Mouse (Mus musculus): ENCODE measurements around the gene Kcnk16. TPM values are rescaled to one million over a fixed set of nuclear protein-coding genes. Genes with fewer than 3 reads are reported as not detected.

Kcnk16 gene
- polyA plus RNA-seq, 1 experiment from 2014 or later = not detected

DNA sequence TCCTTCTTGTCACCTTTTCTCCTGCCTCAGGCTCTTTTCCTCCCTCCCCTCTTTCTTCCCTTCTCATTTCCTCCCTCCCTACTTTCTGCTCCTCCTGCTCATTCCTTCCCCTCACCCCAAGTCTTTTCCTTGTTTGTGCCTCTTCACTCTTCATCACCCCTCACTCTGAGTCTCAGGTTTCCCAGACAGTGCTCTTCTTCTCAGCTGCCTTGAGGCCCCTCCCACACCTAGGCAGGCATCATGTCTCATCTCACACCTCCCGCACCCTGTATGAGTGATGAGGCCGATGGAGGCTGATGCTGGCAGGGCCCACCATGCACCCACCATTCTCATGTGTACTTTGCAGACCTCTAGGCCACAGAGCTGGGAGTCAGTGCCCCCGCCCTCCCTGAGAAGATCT, 25.8 kb downstream of the Kcnk16 start:
- Histone ChIP-seq H3K4me2 (no peak overlapping the region), H3K4me1 (ENCODE audit: control insufficient read depth, insufficient read depth, low read length) (no peaks in the 10 kb centered on the region), H3K9me3 (replicated peaks; ENCODE audit: control insufficient read depth, low read length) (no peaks in the 10 kb centered on the region), H3K27ac (ENCODE audit: low read depth, low read length) (no peak overlapping the region), H3K9ac (ENCODE audit: low read depth, low read length) (no peak overlapping the region), H3K36me3 (ENCODE audit: control insufficient read depth, insufficient read depth, low read length) (no peaks in the 10 kb centered on the region), H3K4me3 (ENCODE audit: low read depth, low read length) (no peak overlapping the region), H3K27me3 (ENCODE audit: control insufficient read depth, insufficient read depth, low read length) (no peaks in the 10 kb centered on the region)
- no peak for ATAC-seq (replicated peaks; ENCODE audit: insufficient number of reproducible peaks, low FRiP score, low TSS enrichment)
- WGBS (ENCODE audit: insufficient replicate concordance) = 61% methylated on average over 3 of the region's 3 CpGs

DNA sequence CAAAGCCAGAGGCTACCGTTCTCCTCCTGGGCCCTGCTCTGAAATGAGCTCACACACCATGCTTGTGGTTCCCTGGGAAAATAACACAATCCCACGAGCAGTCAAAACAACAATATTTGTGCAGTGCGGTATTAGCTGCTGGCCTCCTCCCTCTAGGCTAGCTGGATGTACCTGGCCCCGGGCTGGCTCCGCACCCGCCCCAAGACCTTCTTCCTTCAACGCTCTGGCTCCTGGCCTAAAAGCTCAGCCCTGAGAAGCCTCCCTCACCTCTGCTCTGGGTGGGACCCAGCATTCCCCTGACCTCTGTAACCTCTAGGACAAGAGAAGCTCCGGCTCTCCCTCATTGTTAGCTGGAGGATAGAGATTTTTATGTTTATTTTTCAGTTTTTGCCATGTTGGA, 26.5 kb downstream of the Kcnk16 start:
- no peak overlapping the region for H3K4me3 ChIP-seq (ENCODE audit: low read depth, low read length)
- no peak overlapping the region for H3K4me2 ChIP-seq
- no peak for ATAC-seq (replicated peaks; ENCODE audit: insufficient number of reproducible peaks, low FRiP score, low TSS enrichment)
- no peaks in the 10 kb centered on the region for H3K27me3 ChIP-seq (ENCODE audit: control insufficient read depth, insufficient read depth, low read length)
- H3K27ac ChIP-seq (ENCODE audit: low read depth, low read length) = no peak overlapping the region
- no peak overlapping the region for H3K9ac ChIP-seq (ENCODE audit: low read depth, low read length)
- H3K9me3 ChIP-seq (replicated peaks; ENCODE audit: control insufficient read depth, low read length) = no peaks in the 10 kb centered on the region
- WGBS (ENCODE audit: insufficient replicate concordance) = 77% methylated on average over 8 of the region's 8 CpGs
- no peaks in the 10 kb centered on the region for H3K36me3 ChIP-seq (ENCODE audit: control insufficient read depth, insufficient read depth, low read length)
- no peaks in the 10 kb centered on the region for H3K4me1 ChIP-seq (ENCODE audit: control insufficient read depth, insufficient read depth, low read length)

DNA sequence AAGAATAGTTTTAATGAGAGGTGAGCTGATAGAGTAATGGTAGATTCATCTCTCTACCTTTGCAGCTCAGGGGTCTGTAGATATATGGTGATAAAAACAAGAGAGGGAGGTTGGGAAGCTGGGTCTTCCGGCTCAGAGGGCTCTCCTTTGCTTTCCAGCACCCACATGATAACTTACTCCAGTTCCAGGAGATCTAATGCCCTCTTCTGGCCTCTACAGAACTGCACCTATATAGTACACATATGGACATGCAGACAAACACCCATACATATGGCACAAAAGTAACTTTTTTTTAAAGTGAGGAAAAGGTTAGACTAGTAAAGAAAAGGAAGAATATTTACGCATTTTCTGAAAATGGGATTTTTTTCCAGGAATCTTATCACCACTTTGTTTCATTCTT, 34.6 kb downstream of the Kcnk16 start:
- Histone ChIP-seq H3K4me2 (no peak overlapping the region), H3K9ac (ENCODE audit: low read depth, low read length) (no peak overlapping the region), H3K9me3 (replicated peaks; ENCODE audit: control insufficient read depth, low read length) (no peaks in the 10 kb centered on the region), H3K4me1 (ENCODE audit: control insufficient read depth, insufficient read depth, low read length) (no peaks in the 10 kb centered on the region), H3K27me3 (ENCODE audit: control insufficient read depth, insufficient read depth, low read length) (no peaks in the 10 kb centered on the region), H3K27ac (ENCODE audit: low read depth, low read length) (no peak overlapping the region), H3K4me3 (ENCODE audit: low read depth, low read length) (no peak overlapping the region), H3K36me3 (ENCODE audit: control insufficient read depth, insufficient read depth, low read length) (no peaks in the 10 kb centered on the region)
- WGBS (ENCODE audit: insufficient replicate concordance) = 91% methylated on average over 2 of the region's 2 CpGs
- no peak for ATAC-seq (replicated peaks; ENCODE audit: insufficient number of reproducible peaks, low FRiP score, low TSS enrichment)

DNA sequence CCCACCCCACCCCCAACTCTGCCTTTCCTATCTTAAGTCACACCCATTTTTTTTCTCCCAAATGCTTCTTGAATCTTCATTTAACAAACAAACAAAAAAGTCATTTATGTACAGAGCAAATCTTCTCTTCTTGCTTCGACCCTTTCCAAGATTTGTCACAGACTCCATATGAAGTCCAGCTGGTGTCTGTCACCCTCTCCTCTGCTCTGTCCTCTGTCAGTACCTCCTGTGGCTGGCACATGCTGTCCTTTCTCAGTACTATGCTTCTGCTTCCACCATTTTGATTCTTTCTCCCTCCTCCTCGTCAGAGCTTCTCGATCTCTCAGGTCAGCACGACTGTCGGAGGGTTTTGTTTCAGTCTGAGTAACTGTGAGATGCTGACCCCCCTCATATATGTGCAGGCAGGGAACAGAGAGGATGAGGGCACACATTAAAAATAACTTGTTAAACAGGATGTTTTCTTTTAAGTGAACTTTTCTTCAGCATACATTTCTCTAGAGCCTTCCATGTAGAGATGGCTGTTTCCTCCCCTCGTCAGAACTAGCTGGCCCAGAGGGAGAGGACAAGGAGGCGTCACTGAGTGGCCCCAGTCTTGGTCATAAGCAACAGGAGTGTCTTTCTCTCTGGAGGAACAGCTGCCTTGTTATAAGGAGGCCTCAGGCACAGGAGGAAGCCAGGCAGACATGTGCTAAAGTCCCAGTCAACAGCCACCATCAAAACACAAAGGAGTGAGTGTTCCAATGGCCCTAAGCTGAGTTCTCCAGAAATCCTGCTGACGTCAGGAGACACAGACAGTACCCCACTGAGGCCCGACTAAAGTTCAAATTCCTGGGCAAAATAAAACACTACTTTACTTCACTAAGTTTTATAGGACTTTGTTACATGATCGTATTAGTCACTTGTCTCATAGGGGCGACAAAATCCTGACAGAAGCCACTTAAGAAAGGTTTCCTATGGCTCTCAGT, 35.7 kb downstream of the Kcnk16 start:
- Histone ChIP-seq H3K27ac (ENCODE audit: low read depth, low read length) (no peak overlapping the region), H3K9ac (ENCODE audit: low read depth, low read length) (no peak overlapping the region), H3K4me3 (ENCODE audit: low read depth, low read length) (no peak overlapping the region), H3K9me3 (replicated peaks; ENCODE audit: control insufficient read depth, low read length) (no peaks in the 10 kb centered on the region), H3K4me2 (no peak overlapping the region), H3K4me1 (ENCODE audit: control insufficient read depth, insufficient read depth, low read length) (no peaks in the 10 kb centered on the region), H3K36me3 (ENCODE audit: control insufficient read depth, insufficient read depth, low read length) (no peaks in the 10 kb centered on the region), H3K27me3 (ENCODE audit: control insufficient read depth, insufficient read depth, low read length) (no peaks in the 10 kb centered on the region)
- 64% methylated on average over 11 of the region's 11 CpGs for WGBS (ENCODE audit: insufficient replicate concordance)
- no peak for ATAC-seq (replicated peaks; ENCODE audit: insufficient number of reproducible peaks, low FRiP score, low TSS enrichment)

DNA sequence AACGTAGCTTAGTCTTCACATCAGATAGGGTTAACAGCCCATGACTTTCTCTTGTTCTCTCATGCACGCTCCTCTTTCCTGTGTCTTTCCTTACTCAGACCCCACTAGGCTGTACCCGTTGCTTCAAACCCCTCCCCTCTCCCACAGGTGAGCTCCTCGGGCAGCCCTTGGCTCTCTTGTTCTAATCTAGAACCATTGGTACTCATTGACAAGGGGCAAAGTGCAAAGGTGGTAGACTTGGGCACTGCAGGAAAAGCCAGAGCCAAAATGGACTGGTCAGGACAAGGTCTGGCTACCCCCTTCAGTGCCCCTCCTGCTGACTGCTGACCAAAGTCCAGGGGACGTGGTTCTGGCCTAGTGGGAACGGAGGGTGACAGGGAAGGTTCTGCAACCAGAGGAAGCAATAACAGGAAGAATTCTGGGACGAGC, 38.9 kb downstream of the Kcnk16 start:
- ATAC-seq (replicated peaks; ENCODE audit: insufficient number of reproducible peaks, low FRiP score, low TSS enrichment) = no peak
- Histone ChIP-seq H3K27me3 (ENCODE audit: control insufficient read depth, insufficient read depth, low read length) (no peaks in the 10 kb centered on the region), H3K4me1 (ENCODE audit: control insufficient read depth, insufficient read depth, low read length) (peaks cover 4% of the 10 kb centered on the region; the same call in 1 of the 2 replicates), H3K9ac (ENCODE audit: low read depth, low read length) (no peak overlapping the region), H3K27ac (ENCODE audit: low read depth, low read length) (no peak overlapping the region), H3K4me3 (ENCODE audit: low read depth, low read length) (no peak overlapping the region), H3K4me2 (no peak overlapping the region), H3K36me3 (ENCODE audit: control insufficient read depth, insufficient read depth, low read length) (no peaks in the 10 kb centered on the region), H3K9me3 (replicated peaks; ENCODE audit: control insufficient read depth, low read length) (no peaks in the 10 kb centered on the region)
- WGBS (ENCODE audit: insufficient replicate concordance) = 75% methylated on average over 7 of the region's 7 CpGs

DNA sequence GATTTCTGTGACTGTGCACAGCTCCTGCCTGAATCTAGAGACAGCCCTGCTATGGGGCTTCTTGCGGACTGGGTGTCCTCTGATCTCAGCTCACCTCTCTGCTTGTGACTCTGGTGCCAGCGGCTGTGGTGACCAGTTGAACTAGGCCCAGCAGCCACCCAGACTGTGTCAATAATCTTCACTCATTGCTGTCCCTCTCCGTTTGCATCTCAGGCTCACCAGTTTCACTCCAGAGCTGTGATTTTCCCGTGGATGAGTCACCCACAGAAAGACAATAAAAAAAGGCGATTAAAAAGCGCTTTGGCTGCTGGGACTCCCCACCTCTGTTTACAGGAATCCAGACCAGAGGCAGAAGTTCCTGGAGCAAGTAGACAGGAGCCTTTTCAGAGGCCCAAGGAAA, 39.6 kb downstream of the Kcnk16 start:
- no peaks in the 10 kb centered on the region for H3K36me3 ChIP-seq (ENCODE audit: control insufficient read depth, insufficient read depth, low read length)
- no peak overlapping the region for H3K4me2 ChIP-seq
- H3K4me1 ChIP-seq (ENCODE audit: control insufficient read depth, insufficient read depth, low read length) = peaks cover 5% of the 10 kb centered on the region
- WGBS (ENCODE audit: insufficient replicate concordance) = 77% methylated on average over 6 of the region's 6 CpGs
- H3K4me3 ChIP-seq (ENCODE audit: low read depth, low read length) = no peak overlapping the region
- no peak for ATAC-seq (replicated peaks; ENCODE audit: insufficient number of reproducible peaks, low FRiP score, low TSS enrichment)
- H3K27ac ChIP-seq (ENCODE audit: low read depth, low read length) = no peak overlapping the region
- no peak overlapping the region for H3K9ac ChIP-seq (ENCODE audit: low read depth, low read length)
- no peaks in the 10 kb centered on the region for H3K27me3 ChIP-seq (ENCODE audit: control insufficient read depth, insufficient read depth, low read length)
- no peaks in the 10 kb centered on the region for H3K9me3 ChIP-seq (replicated peaks; ENCODE audit: control insufficient read depth, low read length)

DNA sequence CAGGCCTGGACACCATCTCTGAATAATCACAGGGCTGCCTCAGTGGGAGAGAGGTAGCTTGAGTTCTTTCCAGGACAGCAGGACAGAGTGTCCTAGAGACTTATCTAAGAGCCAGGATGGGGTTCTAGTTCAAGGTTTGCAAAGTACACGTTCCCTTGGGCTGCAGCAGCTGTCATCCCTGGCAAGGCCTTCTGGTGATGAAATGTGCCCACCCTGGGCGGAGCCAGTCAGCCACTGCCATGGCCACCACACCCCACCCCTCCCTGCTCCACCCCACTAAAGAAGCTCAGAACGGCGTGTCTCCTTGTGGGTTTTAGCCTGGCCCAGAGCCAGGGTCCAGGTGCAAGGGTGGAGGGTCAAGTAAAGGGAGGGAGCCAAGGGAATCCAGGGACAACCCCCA, 40.7 kb downstream of the Kcnk16 start:
- Histone ChIP-seq H3K27me3 (ENCODE audit: control insufficient read depth, insufficient read depth, low read length) (no peaks in the 10 kb centered on the region), H3K9me3 (replicated peaks; ENCODE audit: control insufficient read depth, low read length) (no peaks in the 10 kb centered on the region), H3K4me1 (ENCODE audit: control insufficient read depth, insufficient read depth, low read length) (peaks cover 8% of the 10 kb centered on the region), H3K4me3 (ENCODE audit: low read depth, low read length) (no peak overlapping the region), H3K9ac (ENCODE audit: low read depth, low read length) (no peak overlapping the region), H3K27ac (ENCODE audit: low read depth, low read length) (no peak overlapping the region), H3K4me2 (no peak overlapping the region), H3K36me3 (ENCODE audit: control insufficient read depth, insufficient read depth, low read length) (no peaks in the 10 kb centered on the region)
- no peak for ATAC-seq (replicated peaks; ENCODE audit: insufficient number of reproducible peaks, low FRiP score, low TSS enrichment)
- 62% methylated on average over 4 of the region's 4 CpGs for WGBS (ENCODE audit: insufficient replicate concordance)

DNA sequence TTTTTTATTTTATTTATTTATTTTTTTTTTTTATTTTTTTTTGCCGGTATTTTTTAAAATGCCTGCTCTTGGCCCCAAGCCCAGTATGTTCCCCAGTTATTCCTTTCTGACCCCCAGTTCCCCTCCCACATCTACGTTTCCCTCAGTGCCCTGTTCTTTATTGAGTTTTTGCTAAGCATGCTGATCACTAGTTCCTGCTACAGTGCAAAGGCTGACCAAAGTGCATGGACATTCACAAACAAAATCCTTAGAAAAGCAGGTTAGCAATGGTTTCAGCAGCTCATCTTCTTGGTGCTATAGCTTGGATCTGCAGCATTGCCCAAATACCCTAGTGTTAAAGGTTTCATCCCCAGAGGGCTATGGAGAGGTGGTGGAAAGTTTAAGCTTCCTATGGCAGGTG, 42.0 kb downstream of the Kcnk16 start:
- no peak overlapping the region for H3K4me2 ChIP-seq
- 70% methylated on average over 2 of the region's 2 CpGs for WGBS (ENCODE audit: insufficient replicate concordance)

DNA sequence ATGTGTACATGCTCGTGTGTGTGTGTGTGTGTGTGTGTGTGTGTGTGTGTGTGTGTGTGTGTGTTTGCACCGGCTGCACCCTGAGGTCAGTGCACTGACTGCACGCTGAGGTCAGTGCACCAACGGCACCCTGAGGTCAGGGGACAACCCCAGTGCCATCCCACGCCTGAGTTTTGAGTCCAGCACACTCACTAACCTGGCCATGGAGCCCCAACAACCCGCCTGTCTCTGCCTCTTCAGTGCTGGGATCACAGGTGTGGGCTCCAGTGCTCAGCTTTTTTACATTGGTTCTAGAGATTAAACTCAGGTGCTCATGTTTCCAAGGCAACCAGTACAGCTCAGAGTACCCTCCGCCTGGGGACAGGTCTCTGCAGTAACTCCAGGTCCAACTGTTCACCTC, 42.5 kb downstream of the Kcnk16 start:
- Histone ChIP-seq H3K9me3 (replicated peaks; ENCODE audit: control insufficient read depth, low read length) (no peaks in the 10 kb centered on the region), H3K9ac (ENCODE audit: low read depth, low read length) (no peak overlapping the region), H3K4me3 (ENCODE audit: low read depth, low read length) (no peak overlapping the region), H3K4me2 (no peak overlapping the region), H3K4me1 (ENCODE audit: control insufficient read depth, insufficient read depth, low read length) (peaks cover 8% of the 10 kb centered on the region), H3K27ac (ENCODE audit: low read depth, low read length) (no peak overlapping the region), H3K27me3 (ENCODE audit: control insufficient read depth, insufficient read depth, low read length) (no peaks in the 10 kb centered on the region), H3K36me3 (ENCODE audit: control insufficient read depth, insufficient read depth, low read length) (no peaks in the 10 kb centered on the region)
- 68% methylated on average over 7 of the region's 7 CpGs for WGBS (ENCODE audit: insufficient replicate concordance)
- no peak for ATAC-seq (replicated peaks; ENCODE audit: insufficient number of reproducible peaks, low FRiP score, low TSS enrichment)

More for the DNA sequence above, 42.0 kb downstream of the Kcnk16 start:
- no peak for ATAC-seq (replicated peaks; ENCODE audit: insufficient number of reproducible peaks, low FRiP score, low TSS enrichment)
- Histone ChIP-seq H3K27me3 (ENCODE audit: control insufficient read depth, insufficient read depth, low read length) (no peaks in the 10 kb centered on the region), H3K9me3 (replicated peaks; ENCODE audit: control insufficient read depth, low read length) (no peaks in the 10 kb centered on the region), H3K9ac (ENCODE audit: low read depth, low read length) (no peak overlapping the region), H3K4me1 (ENCODE audit: control insufficient read depth, insufficient read depth, low read length) (peaks cover 8% of the 10 kb centered on the region), H3K27ac (ENCODE audit: low read depth, low read length) (no peak overlapping the region), H3K36me3 (ENCODE audit: control insufficient read depth, insufficient read depth, low read length) (no peaks in the 10 kb centered on the region), H3K4me3 (ENCODE audit: low read depth, low read length) (no peak overlapping the region)
